Mouse (Mus musculus): ENCODE measurements around the gene Rp2.

Gene Rp2

DNA sequence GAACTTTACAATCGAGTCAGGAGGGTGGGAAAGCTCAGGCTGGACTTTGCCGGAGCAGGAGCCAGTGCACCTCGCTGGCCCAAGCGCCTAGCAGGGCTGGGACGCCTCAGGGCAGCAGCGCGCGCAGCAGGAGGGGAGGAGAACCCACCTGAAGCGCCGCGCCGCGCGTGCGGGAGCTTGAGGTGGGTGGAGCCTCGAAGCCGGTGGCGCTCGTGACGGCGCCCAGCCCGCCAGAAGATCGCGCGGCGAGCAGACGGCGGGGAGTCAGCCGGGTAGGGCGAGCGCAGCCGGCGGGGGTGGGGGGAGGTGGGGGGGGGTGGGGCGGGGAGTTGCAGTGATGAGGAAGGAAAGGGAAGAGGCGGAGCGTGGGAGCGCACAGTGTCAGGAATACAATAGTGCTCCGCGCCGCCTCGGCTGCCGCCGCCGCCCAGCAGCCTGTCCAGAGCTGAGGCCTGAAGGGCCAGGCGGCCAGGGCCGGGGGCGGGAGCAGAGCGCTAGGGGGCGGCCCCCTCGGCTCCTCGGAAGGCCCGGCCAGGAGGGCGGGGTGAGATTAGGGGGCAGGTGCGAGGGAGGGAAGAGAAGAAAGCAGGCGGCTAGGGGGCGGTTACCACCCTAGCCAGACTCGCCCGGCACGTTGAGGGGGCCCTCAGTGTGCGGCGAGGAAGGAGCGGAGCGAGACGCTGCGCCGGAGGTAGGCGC lies 61.0 kb downstream of the Rp2 start, which contains the start of gene Jade3:
Gene Jade3, plus strand, starts transcription at position 549 of the 699 bp plus-strand sequence.
- peak; percentile 31 for DNase-seq (ENCODE audit: low read depth, low spot score)

DNA sequence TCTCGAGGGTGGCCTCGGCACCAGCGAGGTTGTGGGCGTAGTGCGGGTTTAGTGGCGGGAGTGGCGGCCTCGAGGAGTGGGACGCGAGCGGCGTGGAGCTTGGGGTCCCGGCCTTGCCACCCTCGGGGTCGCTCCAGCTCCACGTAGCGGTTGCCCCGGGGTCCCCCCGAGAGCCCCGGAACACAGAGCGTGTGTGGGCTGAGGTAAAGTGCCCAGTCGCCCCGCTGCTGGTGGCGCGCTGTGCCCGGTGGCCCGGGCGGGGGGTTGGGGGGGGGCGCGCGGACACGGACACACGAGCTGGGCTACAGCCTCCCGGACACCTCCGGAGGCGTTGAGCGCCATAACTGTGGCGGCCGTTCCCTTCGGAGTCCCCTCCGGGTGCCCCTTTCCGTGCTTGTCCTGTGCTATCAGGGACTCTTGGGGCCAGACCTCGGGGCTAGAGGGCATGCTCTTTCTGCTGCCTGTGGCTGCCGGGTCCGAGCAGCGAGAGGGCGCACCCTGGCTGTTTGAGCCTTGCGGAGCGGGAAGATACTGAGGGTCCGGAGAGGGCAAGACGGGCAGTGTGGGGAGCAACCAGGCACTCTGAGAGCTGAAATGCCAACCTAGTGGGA lies 61.7 kb downstream of the Rp2 start:
- DNase-seq (ENCODE audit: low read depth, low spot score), result no peak

Data from telencephalon, adult 2 months (tissue).